Mouse (Mus musculus): ENCODE data around the gene Gan. TPM values are rescaled to one million over a fixed set of nuclear protein-coding genes. Genes with fewer than 3 reads are reported as not detected.

Gan gene
- total and polyA plus RNA-seq, 3 experiments: 1.5 to 2.9 (median 2.8) TPM

GRCm38 (mm10) chr8:117203085-117203484, 45.1 kb downstream of the Gan start:
- Histone ChIP-seq H3K4me1 (ENCODE audit: control insufficient read depth in 1 of 2, insufficient read depth in 2 of 2) (peaks cover 3 to 34% of the 10 kb centered on the region in 2 experiments; a peak in 3 of 4 replicates), H3K9me3 (replicated peaks; ENCODE audit: low read length) (no peaks in the 10 kb centered on the region), H3K27me3 (replicated peaks) (no peaks in the 10 kb centered on the region), H3K4me2 (ENCODE audit: insufficient read depth, low read depth, poor library complexity, severe bottlenecking) (no peak overlapping the region), H3K9ac (ENCODE audit: insufficient read depth, low read depth) (no peak overlapping the region), H3K36me3 (replicated peaks in 1 of 2; ENCODE audit: control insufficient read depth in 1 of 2, insufficient read depth in 1 of 2, low read length in 1 of 2) (peaks cover 21 to 65% of the 10 kb centered on the region in 2 experiments), H3K27ac (ENCODE audit: insufficient read depth, low read depth) (no peak overlapping the region), H3K79me2 (replicated peaks; ENCODE audit: control insufficient read depth, extremely low read depth, insufficient read depth, poor library complexity, severe bottlenecking) (no peaks in the 10 kb centered on the region), H3K4me3 (replicated peaks in 1 of 3; ENCODE audit: low read depth in 2 of 3, low read length in 2 of 3, poor library complexity in 1 of 3) (no peak overlapping the region)
- TF ChIP-seq RCOR1 (conservative IDR thresholded peaks at IDR 0.05; ENCODE audit: low read depth, low read length) (no peak), E2F4 (IDR thresholded peaks at IDR 0.05; ENCODE audit: insufficient replicate concordance, low read depth, low read length) (no peak), CTCF (conservative IDR thresholded peaks at IDR 0.05 in 1 of 2, IDR thresholded peaks at IDR 0.05 in 1 of 2; ENCODE audit: low read depth in 2 of 2, low read length in 2 of 2) (no peak), SMC3 (IDR thresholded peaks at IDR 0.05; ENCODE audit: low read depth, low read length) (no peak), ZKSCAN1 (IDR thresholded peaks at IDR 0.05; ENCODE audit: borderline replicate concordance, low read depth, low read length) (no peak), CHD1 (IDR thresholded peaks at IDR 0.05; ENCODE audit: low read depth, low read length) (no peak), MAFK (IDR thresholded peaks at IDR 0.05; ENCODE audit: insufficient replicate concordance, low read length) (no peak), MXI1 (IDR thresholded peaks at IDR 0.05; ENCODE audit: low read depth, low read length) (no peak), JUND (conservative IDR thresholded peaks at IDR 0.05; ENCODE audit: low read depth, low read length) (no peak), ELF1 (IDR thresholded peaks at IDR 0.05; ENCODE audit: low read depth, low read length) (no peak), ETS1 (conservative IDR thresholded peaks at IDR 0.05; ENCODE audit: low read depth, low read length) (no peak), GABPA (IDR thresholded peaks at IDR 0.05; ENCODE audit: insufficient replicate concordance, low read depth, low read length) (no peak), ZNF384 (IDR thresholded peaks at IDR 0.05; ENCODE audit: low read depth, low read length) (no peak), IRF4 (IDR thresholded peaks at IDR 0.05; ENCODE audit: low read depth, low read length) (no peak), EP300 (IDR thresholded peaks at IDR 0.05; ENCODE audit: low read length) (no peak), MYC (IDR thresholded peaks at IDR 0.05; ENCODE audit: low read depth, low read length) (no peak), ZC3H11A (IDR thresholded peaks at IDR 0.05; ENCODE audit: low read depth, low read length) (no peak), MEF2A (IDR thresholded peaks at IDR 0.05; ENCODE audit: borderline replicate concordance, low read depth, low read length) (no peak), CHD2 (IDR thresholded peaks at IDR 0.05; ENCODE audit: low read length) (no peak), JUN (IDR thresholded peaks at IDR 0.05; ENCODE audit: insufficient read depth, low read depth, low read length) (no peak)
- DNase-seq (ENCODE audit: extremely low read depth): no peak
- in situ Hi-C loops (cut with MboI; ENCODE audit: low pct_ligation_motif_present, low pct_unique_long_range_greater_than_20kb, low sequenced_read_pairs) (no loop called here), dilution Hi-C loops (cut with MboI; ENCODE audit: extremely low pct_ligation_motif_present, extremely low pct_unique_long_range_greater_than_20kb, low sequenced_read_pairs) (no loop called here)

GRCm38 (mm10) chr8:117205884-117206283, 47.9 kb downstream of the Gan start:
- in situ Hi-C loops (cut with MboI; ENCODE audit: low pct_ligation_motif_present, low pct_unique_long_range_greater_than_20kb, low sequenced_read_pairs) (no loop called here), dilution Hi-C loops (cut with MboI; ENCODE audit: extremely low pct_ligation_motif_present, extremely low pct_unique_long_range_greater_than_20kb, low sequenced_read_pairs) (no loop called here)
- Histone ChIP-seq H3K27me3 (replicated peaks) (no peaks in the 10 kb centered on the region), H3K4me2 (ENCODE audit: insufficient read depth, low read depth, poor library complexity, severe bottlenecking) (no peak overlapping the region), H3K4me1 (ENCODE audit: control insufficient read depth in 1 of 2, insufficient read depth in 2 of 2) (peaks cover 2 to 32% of the 10 kb centered on the region in 2 experiments; a peak in 3 of 4 replicates), H3K36me3 (replicated peaks in 1 of 2; ENCODE audit: control insufficient read depth in 1 of 2, insufficient read depth in 1 of 2, low read length in 1 of 2) (peaks cover 14 to 50% of the 10 kb centered on the region in 2 experiments), H3K9ac (ENCODE audit: insufficient read depth, low read depth) (no peak overlapping the region), H3K27ac (ENCODE audit: insufficient read depth, low read depth) (no peak overlapping the region), H3K9me3 (replicated peaks; ENCODE audit: low read length) (no peaks in the 10 kb centered on the region), H3K4me3 (replicated peaks in 1 of 3; ENCODE audit: low read depth in 2 of 3, low read length in 2 of 3, poor library complexity in 1 of 3) (no peak overlapping the region), H3K79me2 (replicated peaks; ENCODE audit: control insufficient read depth, extremely low read depth, insufficient read depth, poor library complexity, severe bottlenecking) (no peaks in the 10 kb centered on the region)
- no peak for DNase-seq (ENCODE audit: extremely low read depth)
- TF ChIP-seq NRF1 (IDR thresholded peaks at IDR 0.05; ENCODE audit: low read depth, low read length) (no peak), MAX (IDR thresholded peaks at IDR 0.05; ENCODE audit: low read length) (no peak), BHLHE40 (IDR thresholded peaks at IDR 0.05; ENCODE audit: low read depth, low read length) (no peak), GABPA (IDR thresholded peaks at IDR 0.05; ENCODE audit: insufficient replicate concordance, low read depth, low read length) (no peak), JUN (IDR thresholded peaks at IDR 0.05; ENCODE audit: insufficient read depth, low read depth, low read length) (no peak), UBTF (IDR thresholded peaks at IDR 0.05; ENCODE audit: low read depth, low read length) (no peak), ZMIZ1 (IDR thresholded peaks at IDR 0.05; ENCODE audit: low read depth, low read length) (no peak), POLR2A (IDR thresholded peaks at IDR 0.05; ENCODE audit: low read depth, low read length) (no peak), JUND (conservative IDR thresholded peaks at IDR 0.05; ENCODE audit: low read depth, low read length) (no peak), HCFC1 (IDR thresholded peaks at IDR 0.05; ENCODE audit: low read depth, low read length) (no peak), RCOR1 (conservative IDR thresholded peaks at IDR 0.05; ENCODE audit: low read depth, low read length) (no peak)

Data from CH12.LX (cell line).